ENCODE assay signal across 26 mouse cellular contexts in genomic region chr19:57987696-57988393, GRCm38 (mm10).
DNase-seq lines count a peak whose midpoint lies in the region; ATAC-seq and TF ChIP-seq lines count a peak whose summit lies in the region.
"Had no signal": no experiment of that assay in that cellular context is flagged by ENCODE, and none has a peak within 500 bp of the region (broad histone marks: within the 10 kb centered on the region; RNA-seq: fewer than 3 reads in every experiment).

No protein-coding gene starts in this region.

- no peaks in the 10 kb centered on the region for H3K27me3 ChIP-seq in hindbrain, embryonic 12.5 days
- no peaks in the 10 kb centered on the region for H3K27me3 ChIP-seq in hindbrain, postnatal 0 days (ENCODE audit: insufficient read depth, low read length)
- no peaks in the 10 kb centered on the region for H3K27me3 ChIP-seq in midbrain, postnatal 0 days (ENCODE audit: insufficient read depth, low read length)
- H3K27me3 ChIP-seq in midbrain, embryonic 15.5 days (replicated peaks): no peaks in the 10 kb centered on the region
- H3K27me3 ChIP-seq in forebrain, embryonic 14.5 days (replicated peaks; ENCODE audit: control insufficient read depth, insufficient read depth, low read length): no peaks in the 10 kb centered on the region
- no peaks in the 10 kb centered on the region for H3K27me3 ChIP-seq in kidney, embryonic 16.5 days (ENCODE audit: insufficient read depth, low read length)
- H3K27me3 ChIP-seq: embryonic facial prominence, embryonic 15.5 days; limb, embryonic 13.5 days; lung, embryonic 15.5 days had no signal

- no peak for TF ChIP-seq CTCF in hindbrain, postnatal 0 days (IDR thresholded peaks at IDR 0.05; ENCODE audit: low read depth)
- no peak for TF ChIP-seq CTCF in midbrain, postnatal 0 days (IDR thresholded peaks at IDR 0.05)

- no peak for ATAC-seq in hindbrain, embryonic 12.5 days (ENCODE audit: low FRiP score)
- no peak for ATAC-seq in hindbrain, postnatal 0 days
- ATAC-seq in midbrain, postnatal 0 days (ENCODE audit: low FRiP score): no peak
- no peak for ATAC-seq in midbrain, embryonic 15.5 days (replicated peaks)
- ATAC-seq in forebrain, embryonic 14.5 days: peak; percentile 50
- ATAC-seq in kidney, embryonic 16.5 days (ENCODE audit: low FRiP score, low TSS enrichment): no peak

- 81% methylated on average over 17 of the region's 17 CpGs for WGBS in hindbrain, embryonic 12.5 days
- 75% methylated on average over 17 of the region's 17 CpGs for WGBS in hindbrain, postnatal 0 days
- 86% methylated on average over 17 of the region's 17 CpGs for WGBS in midbrain, postnatal 0 days
- WGBS in midbrain, embryonic 15.5 days: 78% methylated on average over 17 of the region's 17 CpGs
- 48% methylated on average over 17 of the region's 17 CpGs for WGBS in forebrain, embryonic 14.5 days
- WGBS in kidney, embryonic 16.5 days: 66% methylated on average over 17 of the region's 17 CpGs

- no peaks in the 10 kb centered on the region for H3K36me3 ChIP-seq in hindbrain, embryonic 12.5 days
- no peaks in the 10 kb centered on the region for H3K36me3 ChIP-seq in hindbrain, postnatal 0 days (ENCODE audit: insufficient read depth, low read length)
- H3K36me3 ChIP-seq in midbrain, postnatal 0 days (ENCODE audit: insufficient read depth, low read length): no peaks in the 10 kb centered on the region
- no peaks in the 10 kb centered on the region for H3K36me3 ChIP-seq in midbrain, embryonic 15.5 days (replicated peaks)
- no peaks in the 10 kb centered on the region for H3K36me3 ChIP-seq in forebrain, embryonic 14.5 days (ENCODE audit: control insufficient read depth, insufficient read depth, low read length)
- no peaks in the 10 kb centered on the region for H3K36me3 ChIP-seq in kidney, embryonic 16.5 days (ENCODE audit: insufficient read depth, low read length)
- H3K36me3 ChIP-seq: embryonic facial prominence, embryonic 15.5 days; lung, embryonic 15.5 days had no signal

- H3K9ac ChIP-seq in hindbrain, embryonic 12.5 days: no peak overlapping the region
- no peak overlapping the region for H3K9ac ChIP-seq in hindbrain, postnatal 0 days (replicated peaks; ENCODE audit: low read length)
- no peak overlapping the region for H3K9ac ChIP-seq in midbrain, postnatal 0 days (replicated peaks; ENCODE audit: low read length, poor library complexity, severe bottlenecking)
- H3K9ac ChIP-seq in midbrain, embryonic 15.5 days: no peak overlapping the region
- no peak overlapping the region for H3K9ac ChIP-seq in forebrain, embryonic 14.5 days (ENCODE audit: low read length)
- H3K9ac ChIP-seq in kidney, embryonic 16.5 days (replicated peaks; ENCODE audit: low read length): no peak overlapping the region
- H3K9ac ChIP-seq: embryonic facial prominence, embryonic 15.5 days; limb, embryonic 13.5 days; lung, embryonic 15.5 days had no signal

- H3K4me1 ChIP-seq in hindbrain, embryonic 12.5 days: peaks cover 28% of the 10 kb centered on the region
- 0 out of 2 replicates have a peak, but pooled peaks cover 3% of the 10 kb centered on the region for H3K4me1 ChIP-seq in hindbrain, postnatal 0 days (ENCODE audit: insufficient read depth, low read length)
- H3K4me1 ChIP-seq in midbrain, postnatal 0 days (ENCODE audit: insufficient read depth, low read length): no peaks in the 10 kb centered on the region
- peaks cover 7% of the 10 kb centered on the region for H3K4me1 ChIP-seq in midbrain, embryonic 15.5 days
- H3K4me1 ChIP-seq in forebrain, embryonic 14.5 days (ENCODE audit: control insufficient read depth, insufficient read depth, low read length): peaks cover 33% of the 10 kb centered on the region
- peaks cover 13% of the 10 kb centered on the region; the same call in 1 of the 2 replicates for H3K4me1 ChIP-seq in kidney, embryonic 16.5 days (ENCODE audit: insufficient read depth, low read length)
- H3K4me1 ChIP-seq: lung, embryonic 15.5 days had no signal

- H3K4me3 ChIP-seq in hindbrain, embryonic 12.5 days: no peak overlapping the region
- no peak overlapping the region for H3K4me3 ChIP-seq in hindbrain, postnatal 0 days (ENCODE audit: low read length)
- no peak overlapping the region for H3K4me3 ChIP-seq in midbrain, postnatal 0 days (ENCODE audit: low read depth, low read length)
- H3K4me3 ChIP-seq in midbrain, embryonic 15.5 days: no peak overlapping the region
- no peak overlapping the region for H3K4me3 ChIP-seq in forebrain, embryonic 14.5 days (ENCODE audit: low read depth, low read length)
- no peak overlapping the region for H3K4me3 ChIP-seq in kidney, embryonic 16.5 days (ENCODE audit: low read length)
- H3K4me3 ChIP-seq: embryonic facial prominence, embryonic 10.5 days; embryonic facial prominence, embryonic 15.5 days; limb, embryonic 13.5 days; lung, embryonic 15.5 days; midbrain, embryonic 10.5 days had no signal

- DNase-seq in hindbrain, postnatal 0 days (ENCODE audit: low spot score): no peak
- peak; percentile 21 for DNase-seq in midbrain, postnatal 0 days (ENCODE audit: low spot score)
- DNase-seq in forebrain, embryonic 14.5 days (ENCODE audit: low spot score): peak; percentile 87
- peak; percentile 12 for DNase-seq in retina, embryonic 14.5 days (ENCODE audit: low spot score)
- DNase-seq in right cerebral cortex, postnatal 4 days: no peak
- DNase-seq: adrenal gland, postnatal 25 days; cerebellum, adult 2 months; cerebellum, postnatal 14 days; gastrocnemius, postnatal 25 days; heart, adult 18-20 months; heart, postnatal 4 days; kidney, adult 11 months; kidney, postnatal 25 days; right cerebral cortex, postnatal 25 days; thymus, adult 2 months; thymus, postnatal 36 days had no signal

- H3K27ac ChIP-seq in hindbrain, embryonic 12.5 days: peak overlapping the region; percentile 17; the same call in 1 of the 2 replicates
- no peak overlapping the region for H3K27ac ChIP-seq in hindbrain, postnatal 0 days
- H3K27ac ChIP-seq in midbrain, postnatal 0 days (ENCODE audit: low read depth, low read length): no peak overlapping the region
- H3K27ac ChIP-seq in midbrain, embryonic 15.5 days: no peak overlapping the region
- no peak overlapping the region for H3K27ac ChIP-seq in forebrain, embryonic 14.5 days (ENCODE audit: low read depth, low read length)
- no peak overlapping the region for H3K27ac ChIP-seq in kidney, embryonic 16.5 days (ENCODE audit: low read length)
- H3K27ac ChIP-seq: embryonic facial prominence, embryonic 10.5 days; embryonic facial prominence, embryonic 15.5 days; limb, embryonic 13.5 days; lung, embryonic 15.5 days; midbrain, embryonic 10.5 days had no signal

- no peak overlapping the region for H3K4me2 ChIP-seq in hindbrain, embryonic 12.5 days (replicated peaks)
- H3K4me2 ChIP-seq in hindbrain, postnatal 0 days (ENCODE audit: low read depth, low read length): no peak overlapping the region
- no peak overlapping the region for H3K4me2 ChIP-seq in midbrain, postnatal 0 days (ENCODE audit: low read depth, low read length, poor library complexity, severe bottlenecking)
- H3K4me2 ChIP-seq in midbrain, embryonic 15.5 days: no peak overlapping the region
- H3K4me2 ChIP-seq in forebrain, embryonic 14.5 days (ENCODE audit: low read length): no peak overlapping the region
- H3K4me2 ChIP-seq in kidney, embryonic 16.5 days (replicated peaks; ENCODE audit: low read depth, low read length): no peak overlapping the region
- H3K4me2 ChIP-seq: embryonic facial prominence, embryonic 15.5 days; heart, embryonic 11.5 days; limb, embryonic 13.5 days; liver, embryonic 11.5 days; lung, embryonic 15.5 days had no signal

- no peaks in the 10 kb centered on the region for H3K9me3 ChIP-seq in hindbrain, embryonic 12.5 days (replicated peaks)
- H3K9me3 ChIP-seq in hindbrain, postnatal 0 days (ENCODE audit: low read length): no peaks in the 10 kb centered on the region
- no peaks in the 10 kb centered on the region for H3K9me3 ChIP-seq in midbrain, postnatal 0 days (ENCODE audit: low read length)
- no peaks in the 10 kb centered on the region for H3K9me3 ChIP-seq in midbrain, embryonic 15.5 days
- H3K9me3 ChIP-seq in forebrain, embryonic 14.5 days (replicated peaks; ENCODE audit: control insufficient read depth, low read length): no peaks in the 10 kb centered on the region
- no peaks in the 10 kb centered on the region for H3K9me3 ChIP-seq in kidney, embryonic 16.5 days (ENCODE audit: low read length)
- H3K9me3 ChIP-seq: embryonic facial prominence, embryonic 10.5 days; embryonic facial prominence, embryonic 15.5 days; limb, embryonic 13.5 days; lung, embryonic 15.5 days; midbrain, embryonic 10.5 days had no signal

Comparison
In these comparisons a context has a peak if more than half of its experiments do, and no peak if none do; other contexts are left out.
1. DNase-seq: peak in midbrain, postnatal 0 days (single experiment), forebrain, embryonic 14.5 days (single experiment) and retina, embryonic 14.5 days (single experiment); none in hindbrain, postnatal 0 days (single experiment) and right cerebral cortex, postnatal 4 days (single experiment).